Mouse (Mus musculus) hindbrain, embryonic 13.5 days (tissue): ENCODE measurements around the gene Nepro. TPM values are rescaled to one million over a fixed set of nuclear protein-coding genes. Genes with fewer than 3 reads are reported as not detected.

Experiments
- ATAC-seq: fragments of 200-750 bp; cut with Nextera tagmentation; 2 replicates; pipeline ENCODE4 v1.8.0; 2017; ENCODE audit warnings: moderate TSS enrichment; ENCODE audit not compliant: low FRiP score
- H3K27ac ChIP-seq: fragments of 300-500 bp; sonication (generic); 2 replicates; pipeline ENCODE4 v1.5.1; 2015; ENCODE audit warnings: inconsistent platforms, mild to moderate bottlenecking, moderate library complexity
- H3K27me3 ChIP-seq: fragments of 300-500 bp; sonication (generic); 2 replicates; pipeline ENCODE4 v1.6.1; 2015; ENCODE audit warnings: mild to moderate bottlenecking, inconsistent platforms
- H3K36me3 ChIP-seq: fragments of 300-500 bp; sonication (generic); 2 replicates; pipeline ENCODE4 v1.6.1; 2015; ENCODE audit warnings: mild to moderate bottlenecking, inconsistent platforms
- H3K4me1 ChIP-seq: fragments of 300-500 bp; sonication (generic); replicated peaks from 2 replicates; pipeline ENCODE4 v1.6.1; 2015; ENCODE audit warnings: inconsistent platforms
- H3K4me2 ChIP-seq: fragments of 300-500 bp; sonication (generic); 2 replicates; pipeline ENCODE4 v1.6.1; 2015; ENCODE audit warnings: inconsistent platforms, mild to moderate bottlenecking, moderate library complexity
- H3K4me3 ChIP-seq: fragments of 300-500 bp; sonication (generic); 2 replicates; pipeline ENCODE4 v1.5.1; 2015; ENCODE audit warnings: mild to moderate bottlenecking, inconsistent platforms
- H3K9ac ChIP-seq: fragments of 300-500 bp; sonication (generic); 2 replicates; pipeline ENCODE4 v1.6.1; 2015; ENCODE audit warnings: mild to moderate bottlenecking, inconsistent platforms
- H3K9me3 ChIP-seq: fragments of 300-500 bp; sonication (generic); 2 replicates; pipeline ENCODE4 v1.6.1; 2016; ENCODE audit warnings: inconsistent platforms
- WGBS: fragments of 180-500 bp; shearing (Covaris S2); methylation state at CpG from one replicate; pipeline ENCODE4 v1.1.7; 2015; 5-methylcytosine and 5-hydroxymethylcytosine counted together
- polyA plus RNA-seq: library from polyadenylated mRNA; unstranded; fragments of >200 nt; fragmentation: Nextera tagmentation; extraction: Ambion mirVana; gene quantifications from 2 replicates; pipeline ENCODE4 v1.2.1, GENCODE M21; 2015

The Nepro gene
- polyA plus RNA-seq, 1 experiment from 2014 or later: 4.9 TPM

DNA sequence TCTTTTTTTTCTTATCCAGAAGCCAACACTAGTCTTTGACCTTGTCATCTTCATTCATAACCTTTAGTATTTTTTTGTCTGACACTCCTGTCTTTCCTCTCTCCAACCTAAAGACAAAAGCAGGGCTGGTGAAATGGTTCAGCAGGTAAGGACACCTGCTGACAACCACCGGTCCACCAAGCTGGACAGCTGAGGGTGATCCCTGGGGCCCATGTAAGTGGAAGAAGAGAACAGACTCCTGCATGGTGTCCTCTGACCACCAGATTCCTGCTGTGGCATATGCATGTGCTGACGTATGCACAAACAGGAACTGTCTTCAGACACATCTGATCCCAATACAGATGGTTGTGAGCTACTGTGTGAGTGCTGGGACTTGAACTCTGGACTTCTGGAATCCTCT is 33.0 kb upstream of the Nepro start:
- no peak for ATAC-seq
- WGBS: 77% methylated on average over 2 of the region's 2 CpGs
- no peaks in the 10 kb centered on the region for H3K27me3 ChIP-seq
- H3K4me3 ChIP-seq: no peak overlapping the region
- H3K9ac ChIP-seq: no peak overlapping the region
- no peaks in the 10 kb centered on the region for H3K36me3 ChIP-seq
- no peak overlapping the region for H3K27ac ChIP-seq
- H3K4me1 ChIP-seq: peaks cover 35% of the 10 kb centered on the region
- no peaks in the 10 kb centered on the region for H3K9me3 ChIP-seq
- no peak overlapping the region for H3K4me2 ChIP-seq

DNA sequence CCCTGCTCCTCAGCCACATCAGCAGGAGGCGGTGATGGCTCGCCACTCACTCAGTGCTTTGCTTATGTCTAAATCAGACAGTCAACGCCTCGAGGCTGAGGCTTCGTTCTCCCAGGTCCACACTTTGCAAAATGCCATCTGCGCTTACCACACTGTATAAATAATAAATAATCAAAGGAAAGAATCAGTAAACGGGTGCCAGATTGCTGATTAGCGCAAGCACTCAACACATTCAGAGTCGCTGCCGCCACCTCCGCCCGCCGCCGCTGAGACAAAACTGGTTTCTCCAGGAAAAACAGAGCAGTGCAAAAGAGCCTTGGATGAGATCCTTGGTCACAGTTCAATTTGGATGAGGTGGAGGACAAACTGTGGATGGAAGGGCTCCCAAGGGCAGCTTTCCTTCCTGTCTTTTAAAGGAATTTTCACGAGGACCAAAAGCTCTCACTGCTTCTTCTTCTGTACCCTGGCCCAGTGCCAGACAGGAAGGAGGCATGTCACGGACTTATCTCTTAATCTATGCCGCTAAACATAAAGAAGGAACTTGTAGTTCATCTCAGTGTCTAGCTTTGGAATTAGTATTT is 32.5 kb upstream of the Nepro start:
- 62% methylated on average over 17 of the region's 17 CpGs for WGBS
- H3K36me3 ChIP-seq: no peaks in the 10 kb centered on the region
- H3K9ac ChIP-seq: no peak overlapping the region
- peak overlapping the region; percentile 36; the same call in 1 of the 2 replicates for H3K27ac ChIP-seq
- H3K4me1 ChIP-seq: peaks cover 39% of the 10 kb centered on the region
- H3K27me3 ChIP-seq: no peaks in the 10 kb centered on the region
- no peaks in the 10 kb centered on the region for H3K9me3 ChIP-seq
- peak overlapping the region; percentile 23; the same call in 1 of the 2 replicates for H3K4me2 ChIP-seq
- ATAC-seq: no peak
- no peak overlapping the region for H3K4me3 ChIP-seq

DNA sequence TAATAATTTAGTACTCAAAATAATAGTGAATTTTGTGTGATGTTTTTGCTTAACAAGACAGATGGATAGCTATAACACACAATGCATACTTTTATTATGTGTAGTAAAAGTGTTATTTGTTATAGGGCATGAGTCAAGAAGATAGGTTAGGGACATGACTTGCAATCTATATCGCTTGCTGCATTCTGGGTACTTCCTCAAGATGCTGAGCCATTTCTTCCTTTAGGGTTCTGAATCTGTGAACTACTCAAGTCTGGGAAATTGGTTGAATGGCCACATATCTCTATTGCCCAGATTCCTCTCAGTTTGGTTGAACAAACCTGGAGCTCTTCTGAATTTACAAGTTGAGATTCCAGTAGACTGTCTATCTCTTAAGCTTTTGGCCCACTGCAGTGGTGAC is 31.6 kb upstream of the Nepro start:
- H3K9ac ChIP-seq: no peak overlapping the region
- no peak for ATAC-seq
- H3K4me2 ChIP-seq: no peak overlapping the region
- H3K27me3 ChIP-seq: no peaks in the 10 kb centered on the region
- 98% methylated on average over 1 of the region's 1 CpGs for WGBS
- no peak overlapping the region for H3K4me3 ChIP-seq
- peaks cover 30% of the 10 kb centered on the region for H3K4me1 ChIP-seq
- no peaks in the 10 kb centered on the region for H3K36me3 ChIP-seq
- H3K9me3 ChIP-seq: no peaks in the 10 kb centered on the region
- no peak overlapping the region for H3K27ac ChIP-seq

DNA sequence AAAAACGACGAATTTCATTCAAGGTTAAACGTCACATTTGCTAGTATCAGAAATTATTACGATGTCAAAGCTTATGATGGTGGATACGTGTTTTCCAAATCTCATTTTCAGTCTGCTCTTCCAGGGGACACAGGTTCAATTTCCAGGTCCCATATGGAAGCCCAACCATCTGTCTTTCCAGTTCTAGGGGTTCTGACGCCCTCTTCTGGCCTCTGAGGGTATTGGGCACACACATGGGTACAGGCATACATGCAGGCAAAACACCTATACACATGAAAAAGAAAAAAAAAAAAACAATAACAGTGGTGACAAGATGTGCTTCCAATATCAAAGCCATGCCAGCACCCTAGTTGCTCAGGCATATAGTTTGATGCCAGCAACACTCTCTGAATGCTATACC is 30.4 kb upstream of the Nepro start:
- H3K4me1 ChIP-seq: peaks cover 18% of the 10 kb centered on the region
- H3K36me3 ChIP-seq: no peaks in the 10 kb centered on the region
- no peak overlapping the region for H3K4me2 ChIP-seq
- no peak overlapping the region for H3K27ac ChIP-seq
- WGBS: 65% methylated on average over 6 of the region's 6 CpGs
- no peak overlapping the region for H3K9ac ChIP-seq
- H3K9me3 ChIP-seq: no peaks in the 10 kb centered on the region
- H3K27me3 ChIP-seq: no peaks in the 10 kb centered on the region
- no peak for ATAC-seq
- no peak overlapping the region for H3K4me3 ChIP-seq

DNA sequence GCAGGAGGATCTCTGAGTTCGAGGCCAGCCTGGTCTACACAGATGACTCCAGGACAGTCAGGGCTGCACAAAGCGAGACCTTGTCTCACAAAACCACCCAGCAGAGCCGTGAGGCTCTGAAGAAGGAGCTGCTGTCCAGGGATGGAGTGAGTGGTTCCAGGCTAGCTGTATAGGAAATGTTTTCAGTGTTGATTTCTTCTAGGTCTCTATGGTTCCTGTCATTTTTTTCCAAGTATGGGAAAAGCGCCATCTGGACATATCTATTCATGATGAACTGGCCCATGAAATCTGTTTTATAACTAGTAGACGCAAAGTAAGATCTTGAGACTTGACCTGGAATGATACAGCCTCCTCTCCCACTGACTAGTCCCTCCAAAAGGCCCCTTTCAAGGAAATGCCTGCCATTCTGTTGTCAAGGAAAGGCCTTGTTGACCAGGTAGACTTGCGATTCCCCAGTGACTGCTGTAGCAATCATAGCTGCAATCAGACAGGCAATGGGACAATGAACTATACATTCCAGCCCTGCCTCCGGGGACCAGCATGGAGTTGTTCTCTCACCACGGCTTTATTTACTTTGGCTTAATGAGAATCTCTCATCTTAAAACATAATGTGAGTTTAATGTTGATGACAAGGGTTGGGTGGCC is 28.8 kb upstream of the Nepro start:
- 81% methylated on average over 8 of the region's 8 CpGs for WGBS
- Histone ChIP-seq H3K27me3 (no peaks in the 10 kb centered on the region), H3K27ac (no peak overlapping the region), H3K36me3 (no peaks in the 10 kb centered on the region), H3K9ac (no peak overlapping the region), H3K4me3 (no peak overlapping the region), H3K9me3 (no peaks in the 10 kb centered on the region), H3K4me2 (no peak overlapping the region), H3K4me1 (peaks cover 14% of the 10 kb centered on the region; the same call in 1 of the 2 replicates)
- ATAC-seq: no peak

DNA sequence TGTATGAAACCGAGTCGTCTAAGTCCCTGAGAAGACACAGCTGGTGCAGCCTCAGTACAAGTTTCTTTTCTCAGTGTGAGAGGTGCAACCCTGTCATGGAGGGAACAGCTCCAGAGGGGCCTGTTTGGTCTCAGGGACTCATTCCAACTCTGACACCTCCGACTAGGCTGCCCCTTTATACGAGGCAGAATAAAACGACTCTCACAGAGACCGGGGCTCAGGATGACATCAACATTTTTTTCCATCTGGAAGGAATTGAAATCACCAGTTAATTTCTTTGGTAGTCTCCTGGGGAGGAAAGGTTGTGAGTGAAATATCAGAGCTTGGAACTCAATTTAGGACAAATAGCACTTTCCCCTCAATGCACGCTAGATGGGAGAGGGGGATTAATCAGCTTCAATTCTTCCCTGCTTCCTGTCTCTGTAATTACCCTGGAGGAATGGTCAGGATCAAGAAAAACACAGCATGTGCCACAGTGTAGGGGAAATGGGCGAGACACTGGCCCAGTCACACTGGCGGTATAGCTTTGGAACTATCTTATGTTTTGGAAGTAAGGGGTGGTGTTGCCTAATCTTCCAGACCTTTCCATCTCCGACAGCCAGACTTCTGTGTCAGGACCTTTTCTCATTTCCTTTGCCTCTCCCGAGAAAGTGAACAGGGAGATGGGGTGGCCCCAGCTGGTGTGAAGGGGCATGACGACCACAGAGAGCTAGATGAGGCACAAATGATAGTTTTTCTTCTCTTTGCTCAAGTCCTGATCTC is 28.1 kb upstream of the Nepro start:
- H3K27ac ChIP-seq: no peak overlapping the region
- H3K27me3 ChIP-seq: no peaks in the 10 kb centered on the region
- 53% methylated on average over 12 of the region's 12 CpGs for WGBS
- H3K9ac ChIP-seq: no peak overlapping the region
- no peak overlapping the region for H3K4me2 ChIP-seq
- no peaks in the 10 kb centered on the region for H3K36me3 ChIP-seq
- H3K9me3 ChIP-seq: no peaks in the 10 kb centered on the region
- peak; percentile 46 for ATAC-seq
- H3K4me3 ChIP-seq: no peak overlapping the region
- peaks cover 14% of the 10 kb centered on the region; the same call in 1 of the 2 replicates for H3K4me1 ChIP-seq

DNA sequence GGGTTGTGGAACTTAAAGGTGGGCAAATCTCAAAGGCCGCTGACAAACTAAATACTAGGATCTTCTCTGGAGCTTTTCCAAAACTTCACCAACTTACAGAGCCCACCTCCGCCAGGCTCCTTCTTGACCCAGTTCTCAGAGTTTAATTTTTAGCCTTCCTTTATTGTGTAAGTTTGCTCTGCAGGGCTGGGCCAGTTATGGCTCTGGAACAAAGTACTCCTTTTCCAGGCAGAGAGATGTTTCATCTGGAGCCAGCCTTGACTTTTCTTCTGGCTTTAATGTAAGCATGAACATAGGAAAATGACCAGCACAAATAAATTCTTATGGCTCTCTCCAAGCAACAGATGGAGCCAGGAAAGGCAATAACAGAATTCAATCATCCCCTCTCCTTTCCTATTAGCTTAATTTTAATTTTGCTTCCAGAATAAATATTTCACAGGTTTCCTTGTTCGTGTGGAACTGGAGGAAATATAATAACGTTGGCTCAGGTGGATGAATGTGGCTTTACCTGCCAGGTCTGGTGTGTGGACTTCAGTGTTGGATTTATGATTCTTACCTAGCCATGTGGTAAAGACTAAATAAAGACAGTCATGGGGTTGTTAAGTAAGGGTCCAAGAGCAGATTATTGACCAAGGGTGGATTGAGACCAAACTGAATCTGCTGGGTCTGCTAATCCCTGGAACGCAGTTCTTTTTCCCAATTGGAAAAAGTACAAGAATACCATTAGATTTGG is 26.5 kb upstream of the Nepro start:
- no peak overlapping the region for H3K9ac ChIP-seq
- no peaks in the 10 kb centered on the region for H3K27me3 ChIP-seq
- 93% methylated on average over 5 of the region's 5 CpGs for WGBS
- H3K9me3 ChIP-seq: no peaks in the 10 kb centered on the region
- no peak for ATAC-seq
- no peaks in the 10 kb centered on the region for H3K36me3 ChIP-seq
- peaks cover 11% of the 10 kb centered on the region; the same call in 1 of the 2 replicates for H3K4me1 ChIP-seq
- no peak overlapping the region for H3K4me2 ChIP-seq
- H3K27ac ChIP-seq: no peak overlapping the region
- H3K4me3 ChIP-seq: no peak overlapping the region

DNA sequence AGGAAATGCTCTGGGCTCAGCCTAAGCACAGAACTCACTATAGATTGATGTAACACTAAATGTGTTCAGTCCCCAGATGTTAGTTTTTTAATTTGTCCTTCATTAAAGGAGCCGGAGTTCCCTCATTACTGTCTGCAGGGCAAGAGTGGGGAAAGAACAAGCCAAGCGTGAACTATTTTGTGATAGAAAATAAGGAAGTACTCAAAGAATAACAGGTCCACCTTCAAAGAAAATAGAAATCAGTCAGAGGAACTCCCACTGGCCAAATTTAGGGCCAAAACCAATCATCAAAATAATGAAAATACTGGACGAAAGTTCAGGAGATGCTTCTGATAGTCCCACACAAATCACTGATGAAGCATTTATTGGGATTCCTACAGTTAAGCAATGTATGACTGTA is 22.9 kb upstream of the Nepro start:
- Histone ChIP-seq H3K36me3 (no peaks in the 10 kb centered on the region), H3K9ac (no peak overlapping the region), H3K27me3 (no peaks in the 10 kb centered on the region), H3K4me1 (peaks cover 3% of the 10 kb centered on the region; the same call in 1 of the 2 replicates), H3K4me2 (no peak overlapping the region), H3K9me3 (no peaks in the 10 kb centered on the region), H3K4me3 (no peak overlapping the region), H3K27ac (no peak overlapping the region)
- 89% methylated on average over 3 of the region's 3 CpGs for WGBS
- ATAC-seq: no peak

DNA sequence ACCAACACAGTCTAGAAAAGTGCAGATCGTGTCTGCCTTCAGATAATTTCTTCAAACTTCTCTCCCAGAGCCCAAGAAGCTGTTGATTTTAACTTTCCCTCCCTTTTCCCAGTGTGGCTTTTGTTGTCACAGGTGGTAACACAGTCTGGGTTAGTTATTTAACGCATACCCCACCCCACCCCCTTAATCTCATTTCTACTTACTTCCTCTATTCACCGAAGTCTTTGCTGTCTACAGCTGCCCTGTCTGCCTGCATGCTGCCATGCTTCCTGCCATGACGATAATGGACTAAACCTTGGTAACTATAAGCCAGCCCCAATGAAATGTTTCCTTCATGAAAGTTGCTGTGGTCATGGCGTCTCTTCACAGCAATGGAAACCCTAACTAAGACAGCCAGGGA is 21.8 kb upstream of the Nepro start:
- WGBS: 80% methylated on average over 5 of the region's 5 CpGs
- Histone ChIP-seq H3K4me1 (no peaks in the 10 kb centered on the region), H3K4me2 (no peak overlapping the region), H3K4me3 (no peak overlapping the region), H3K27ac (no peak overlapping the region), H3K27me3 (no peaks in the 10 kb centered on the region), H3K9ac (no peak overlapping the region), H3K9me3 (no peaks in the 10 kb centered on the region), H3K36me3 (no peaks in the 10 kb centered on the region)
- ATAC-seq: no peak

DNA sequence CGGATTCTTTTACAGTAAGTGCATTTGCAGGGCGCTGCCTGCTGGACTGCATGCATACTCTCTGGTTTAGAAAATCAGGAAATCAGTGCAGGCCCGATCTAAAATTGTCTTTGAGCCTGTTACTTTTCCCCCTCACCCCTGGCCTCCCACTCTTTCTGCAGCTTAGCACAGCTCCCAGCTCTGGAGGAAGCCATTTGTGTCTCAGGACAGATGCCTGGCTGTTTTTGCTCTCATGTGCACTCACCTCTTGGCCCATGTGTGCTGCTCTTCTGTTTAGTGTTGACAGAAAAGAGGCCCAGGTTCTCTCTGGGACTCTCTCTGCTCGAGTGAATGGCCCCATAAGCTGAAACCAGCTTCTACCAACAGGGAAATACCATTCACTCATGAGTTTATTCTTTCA is 20.6 kb upstream of the Nepro start:
- Histone ChIP-seq H3K4me3 (no peak overlapping the region), H3K27ac (no peak overlapping the region), H3K4me1 (no peaks in the 10 kb centered on the region), H3K9me3 (no peaks in the 10 kb centered on the region), H3K9ac (no peak overlapping the region), H3K36me3 (no peaks in the 10 kb centered on the region), H3K27me3 (no peaks in the 10 kb centered on the region), H3K4me2 (no peak overlapping the region)
- 68% methylated on average over 4 of the region's 4 CpGs for WGBS
- ATAC-seq: no peak

DNA sequence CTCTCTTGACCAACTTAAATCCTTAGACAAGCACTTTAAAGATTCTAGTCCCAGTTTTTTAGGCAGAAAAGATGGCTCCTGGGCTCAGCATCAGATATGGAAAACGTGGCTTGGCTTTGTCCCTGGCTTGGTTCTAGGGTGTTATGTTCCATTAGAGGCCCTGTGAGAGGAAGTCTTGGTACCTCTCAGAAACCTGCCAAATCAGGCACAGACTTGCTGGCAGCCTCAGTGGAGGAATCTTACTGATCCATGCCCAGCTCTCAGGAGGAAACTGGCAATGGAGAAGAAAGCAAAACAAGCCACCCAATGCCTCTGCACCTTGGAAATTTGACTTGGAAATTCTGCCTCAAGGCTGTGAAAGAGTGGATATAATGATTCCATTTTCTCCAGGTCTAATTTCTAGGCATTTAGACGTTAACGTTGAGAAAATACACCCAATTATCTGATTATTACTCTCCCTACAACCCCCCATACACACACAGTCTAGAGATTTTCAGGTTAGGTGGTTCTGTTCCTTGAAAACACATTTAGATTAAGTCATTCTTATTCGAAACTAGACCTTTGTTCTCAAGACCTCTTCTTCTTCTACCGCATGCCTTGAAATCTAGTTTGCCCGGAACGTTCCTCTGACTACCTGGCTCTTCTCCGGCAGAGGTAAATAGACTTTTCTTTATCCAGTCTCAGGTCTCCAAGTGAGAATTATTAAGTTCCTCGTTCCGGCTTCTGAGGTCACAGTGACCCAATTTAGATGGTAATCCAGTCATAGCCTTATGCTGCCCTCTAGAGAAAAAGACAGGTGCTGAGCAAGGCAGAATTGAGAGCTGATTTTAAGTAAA is 7.6 kb upstream of the Nepro start:
- peak; percentile 63; the same call in 1 of the 2 replicates for ATAC-seq
- Histone ChIP-seq H3K9me3 (no peaks in the 10 kb centered on the region), H3K4me3 (no peak overlapping the region), H3K4me2 (no peak overlapping the region), H3K4me1 (peaks cover 2% of the 10 kb centered on the region; the same call in 1 of the 2 replicates), H3K9ac (no peak overlapping the region), H3K27me3 (no peaks in the 10 kb centered on the region), H3K36me3 (peaks cover 13% of the 10 kb centered on the region), H3K27ac (0 out of 2 replicates have a peak overlapping the region, but pooled peaks have one; percentile 36)
- WGBS: 35% methylated on average over 10 of the region's 10 CpGs
